In genomic region chr4:101069154-101069971, GRCm38 (mm10) we compare ENCODE assay signal across 10 mouse cellular contexts. TPM values are rescaled to one million over a fixed set of nuclear protein-coding genes. Genes with fewer than 3 reads are reported as not detected.
DNase-seq lines count a peak whose midpoint lies in the region; ATAC-seq and TF ChIP-seq lines count a peak whose summit lies in the region.
"Had no signal": no experiment of that assay in that cellular context is flagged by ENCODE, and none has a peak within 500 bp of the region (broad histone marks: within the 10 kb centered on the region; RNA-seq: fewer than 3 reads in every experiment).

No protein-coding gene starts in this region.

- H3K36me3 ChIP-seq in heart, postnatal 0 days (replicated peaks; ENCODE audit: control insufficient read depth, insufficient read depth, low read length), result no peaks in the 10 kb centered on the region
- no peaks in the 10 kb centered on the region for H3K36me3 ChIP-seq in lung, embryonic 16.5 days (ENCODE audit: control insufficient read depth, insufficient read depth, low read length)

- peak overlapping the region; percentile 70 for H3K9ac ChIP-seq in heart, postnatal 0 days (replicated peaks; ENCODE audit: low read depth, low read length)
- peak overlapping the region; percentile 85 for H3K9ac ChIP-seq in lung, embryonic 16.5 days (ENCODE audit: low read length)

- peak; percentile 59 for ATAC-seq in heart, postnatal 0 days (ENCODE audit: insufficient read depth, low read depth)
- peak; percentile 63 for ATAC-seq in lung, embryonic 16.5 days (ENCODE audit: low read depth)

- no peak for TF ChIP-seq CTCF in heart, postnatal 0 days (IDR thresholded peaks at IDR 0.05; ENCODE audit: low read depth)

- H3K9me3 ChIP-seq in heart, postnatal 0 days (replicated peaks; ENCODE audit: control insufficient read depth, low read length), result no peaks in the 10 kb centered on the region
- no peaks in the 10 kb centered on the region for H3K9me3 ChIP-seq in lung, embryonic 16.5 days (ENCODE audit: control insufficient read depth, low read length)

- H3K4me1 ChIP-seq in heart, postnatal 0 days (ENCODE audit: control insufficient read depth, insufficient read depth), result no peaks in the 10 kb centered on the region
- peaks cover 5% of the 10 kb centered on the region for H3K4me1 ChIP-seq in lung, embryonic 16.5 days (replicated peaks; ENCODE audit: control insufficient read depth, insufficient read depth, low read length)

- H3K4me3 ChIP-seq in heart, postnatal 0 days (ENCODE audit: low read depth, low read length), result peak overlapping the region; percentile 88
- H3K4me3 ChIP-seq in lung, embryonic 16.5 days (ENCODE audit: low read length), result peak overlapping the region; percentile 87

- WGBS in heart, postnatal 0 days, result 1% methylated on average over 55 of the region's 55 CpGs
- 1% methylated on average over 54 of the region's 55 CpGs for WGBS in lung, embryonic 16.5 days

- H3K27me3 ChIP-seq in heart, postnatal 0 days (ENCODE audit: control insufficient read depth, insufficient read depth, low read length), result no peaks in the 10 kb centered on the region
- no peaks in the 10 kb centered on the region for H3K27me3 ChIP-seq in lung, embryonic 16.5 days (ENCODE audit: control insufficient read depth, insufficient read depth, low read depth, low read length)

- peak; percentile 23 for DNase-seq in CD4-positive, CD25-positive, alpha-beta regulatory T cell, adult 2 months (ENCODE audit: low read depth, low spot score)
- peak; percentile 30 to 54 for DNase-seq in adrenal gland, postnatal 36 days
- DNase-seq in fat pad, adult 2 months (ENCODE audit: extremely low read depth, low read depth, low spot score), result peak; percentile 5
- peak; percentile 18 for DNase-seq in heart, postnatal 0 days (ENCODE audit: low spot score)
- peak; percentile 15 for DNase-seq in kidney, postnatal 14 days
- peak; percentile 40 for DNase-seq in ovary, postnatal 36 days (ENCODE audit: low spot score)
- peak; percentile 26 for DNase-seq in urinary bladder, postnatal 14 days (ENCODE audit: low spot score)

- no peak overlapping the region for H3K27ac ChIP-seq in heart, postnatal 0 days (ENCODE audit: low read depth)
- peak overlapping the region; percentile 69; the same call in 1 of the 2 replicates for H3K27ac ChIP-seq in lung, embryonic 16.5 days (ENCODE audit: low read length)
- H3K27ac ChIP-seq: macrophage had no signal

- H3K4me2 ChIP-seq in heart, postnatal 0 days (ENCODE audit: low read depth, low read length), result peak overlapping the region; percentile 96
- H3K4me2 ChIP-seq in lung, embryonic 16.5 days (ENCODE audit: low read depth, low read length), result peak overlapping the region; percentile 86

- no peak for TF ChIP-seq EP300 in heart, postnatal 0 days (IDR thresholded peaks at IDR 0.05; ENCODE audit: low read depth)

RNA-seq across cellular contexts. Expression of gene Raver2, which starts 0.6 kb away (rescaled TPM):
- 1 to 10 TPM; 3.3 to 4.3 TPM for total RNA-seq in adrenal gland, postnatal 36 days (2021)
- total RNA-seq in heart, postnatal 0 days (2014; rRNA removed; ENCODE audit: low replicate concordance), result 4.0 and 5.1 TPM in 2 replicates
- 1.6 and 1.7 TPM in 2 replicates for polyA plus RNA-seq in heart, postnatal 0 days (2015; fragmentation: Nextera tagmentation; extraction: Ambion mirVana)
- polyA plus RNA-seq in lung, embryonic 16.5 days (2015; fragmentation: Nextera tagmentation; extraction: Ambion mirVana), result 13.8 and 14.5 TPM in 2 replicates
- polyA plus RNA-seq: macrophage had no signal

RNA-seq across cellular contexts. Expression of gene Gm10577, which starts 48.9 kb away (rescaled TPM):
- not detected for total RNA-seq in adrenal gland, postnatal 36 days (2021)
- not detected in 2 replicates for total RNA-seq in heart, postnatal 0 days (2014; rRNA removed; ENCODE audit: low replicate concordance)
- not detected in 2 replicates for polyA plus RNA-seq in heart, postnatal 0 days (2015; fragmentation: Nextera tagmentation; extraction: Ambion mirVana)
- not detected in 2 replicates for polyA plus RNA-seq in lung, embryonic 16.5 days (2015; fragmentation: Nextera tagmentation; extraction: Ambion mirVana)
- polyA plus RNA-seq: macrophage, Patski had no signal
